In genomic region chr10:128082880-128083421, GRCm38 (mm10) we compare ENCODE assay signal across 8 mouse cellular contexts. TPM values are rescaled to one million over a fixed set of nuclear protein-coding genes. Genes with fewer than 3 reads are reported as not detected.
DNase-seq lines count a peak whose midpoint lies in the region; ATAC-seq and TF ChIP-seq lines count a peak whose summit lies in the region.

Atp5b (plus strand) TSS chr10:128083273.

- H3K27me3 ChIP-seq in Patski, result no peaks in the 10 kb centered on the region
- H3K27me3 ChIP-seq in hindbrain, embryonic 13.5 days, result no peaks in the 10 kb centered on the region

- TF ChIP-seq CTCF in Patski (IDR thresholded peaks at IDR 0.05), result no peak

- H3K36me3 ChIP-seq in hindbrain, embryonic 13.5 days, result peaks cover 35% of the 10 kb centered on the region

- under 1% methylated on average over 34 of the region's 34 CpGs for WGBS in hindbrain, embryonic 13.5 days

- ATAC-seq in Patski, result peak; percentile 97
- peak; percentile 99 for ATAC-seq in hindbrain, embryonic 13.5 days (ENCODE audit: low FRiP score)

- peak within 1 kb of the TSS; percentile 93 for H3K27ac ChIP-seq in hindbrain, embryonic 13.5 days

- POLR2A ChIA-PET in Patski (lab: Charles Lee), result interaction anchor here (0.6 to 2.2 kb wide), 12 partner anchors 9 to 128 kb away, joined by 3 to 20 read pairs (median 4); partner anchors contain the start of genes Baz2a and Naca

- CTCF ChIA-PET in Patski (lab: Charles Lee), result interaction anchor here (1.2 to 1.4 kb wide), 2 partner anchors 10 to 43 kb away, joined by 3 to 4 read pairs; no protein-coding TSS in a partner anchor

- peak; percentile 100 for DNase-seq in Patski (ENCODE audit: low read depth, low spot score)
- DNase-seq in cerebellum, postnatal 14 days, result peak; percentile 99 to 100
- DNase-seq in frontal cortex, postnatal 14 days (ENCODE audit: low spot score in 2 of 2), result peak; percentile 97
- peak; percentile 92 to 95 for DNase-seq in layer of hippocampus, postnatal 25 days (ENCODE audit: extremely low spot score in 1 of 2, low spot score in 1 of 2)
- peak; percentile 100 for DNase-seq in lung, postnatal 25 days (ENCODE audit: low spot score)
- peak; percentile 100 for DNase-seq in retina, embryonic 14.5 days (ENCODE audit: low spot score)
- peak; percentile 95 for DNase-seq in thymus, postnatal 4 days

- no peaks in the 10 kb centered on the region for H3K9me3 ChIP-seq in hindbrain, embryonic 13.5 days

- peak within 1 kb of the TSS; percentile 95 for H3K4me3 ChIP-seq in hindbrain, embryonic 13.5 days

- H3K4me1 ChIP-seq in hindbrain, embryonic 13.5 days (replicated peaks), result peaks cover 30% of the 10 kb centered on the region

- in situ Hi-C loops in Patski (cut with MboI; ENCODE audit: low pct_unique_long_range_greater_than_20kb), result no loop called here

- peak within 1 kb of the TSS; percentile 99 for H3K9ac ChIP-seq in hindbrain, embryonic 13.5 days

- peak within 1 kb of the TSS; percentile 95 for H3K4me2 ChIP-seq in hindbrain, embryonic 13.5 days

RNA-seq across cellular contexts. Expression of gene Atp5b, which starts in this region (rescaled TPM):
- polyA plus RNA-seq in Patski (2021), result 2,546 TPM
- polyA plus RNA-seq in hindbrain, embryonic 13.5 days (2015; fragmentation: Nextera tagmentation; extraction: Ambion mirVana), result 2,105 and 2,130 TPM in 2 replicates
- 1,000 to 10,000 TPM; 1,588 to 1,852 TPM for total RNA-seq in layer of hippocampus, postnatal 25 days (2021)

Comparison
In these comparisons a context has a peak if more than half of its experiments do, and no peak if none do; other contexts are left out.
1. Peak in every context shown above with its lines: DNase-seq, ATAC-seq, H3K4me3 ChIP-seq and H3K27ac ChIP-seq.